Mouse (Mus musculus): ENCODE measurements around the gene Mybpc1. TPM values are rescaled to one million over a fixed set of nuclear protein-coding genes. Genes with fewer than 3 reads are reported as not detected.

The Mybpc1 gene
- polyA plus RNA-seq, 2 experiments = 0.10 TPM; not detected in 1

- 48% methylated on average over 3 of the region's 3 CpGs for WGBS (ENCODE audit: insufficient replicate concordance)
- no peak for DNase-seq (ENCODE audit: low read depth in 3 of 3, low spot score in 3 of 3)
Observed at GRCm38 (mm10) chr10:88626176-88626575, 21.2 kb upstream of the Mybpc1 start.

GRCm38 (mm10) chr10:88624300-88624699 lies 19.3 kb upstream of the Mybpc1 start:
- no peaks in the 10 kb centered on the region for H3K4me1 ChIP-seq (replicated peaks; ENCODE audit: control insufficient read depth in 2 of 2, insufficient read depth in 2 of 2, low read length in 1 of 2)
- TF ChIP-seq EP300 (IDR thresholded peaks at IDR 0.05; ENCODE audit: low read depth) (no peak), CTCF (IDR thresholded peaks at IDR 0.05; ENCODE audit: low read depth) (no peak)
- H3K9ac ChIP-seq (replicated peaks) = no peak overlapping the region
- no peak for ATAC-seq (ENCODE audit: insufficient read depth)
- no peak overlapping the region for H3K4me2 ChIP-seq (ENCODE audit: low read depth)
- H3K27ac ChIP-seq = no peak overlapping the region
- DNase-seq (ENCODE audit: low read depth in 3 of 3, low spot score in 3 of 3) = no peak
- H3K9me3 ChIP-seq (ENCODE audit: control insufficient read depth, low read length) = no peaks in the 10 kb centered on the region
- 66% methylated on average over 11 of the region's 11 CpGs for WGBS (ENCODE audit: insufficient replicate concordance)
- no peaks in the 10 kb centered on the region for H3K36me3 ChIP-seq (replicated peaks; ENCODE audit: control insufficient read depth, insufficient read depth, low read depth)
- no peak overlapping the region for H3K4me3 ChIP-seq (ENCODE audit: insufficient read depth in 1 of 2, low read depth in 2 of 2, low read length in 2 of 2)
- H3K27me3 ChIP-seq (ENCODE audit: control insufficient read depth, insufficient read depth, low read length) = no peaks in the 10 kb centered on the region

More at GRCm38 (mm10) chr10:88626176-88626575, 21.2 kb upstream of the Mybpc1 start:
- TF ChIP-seq EP300 (IDR thresholded peaks at IDR 0.05; ENCODE audit: low read depth) = no peak
- no peak for TF ChIP-seq CTCF (IDR thresholded peaks at IDR 0.05; ENCODE audit: low read depth)
- H3K9me3 ChIP-seq (ENCODE audit: control insufficient read depth, low read length) = no peaks in the 10 kb centered on the region
- ATAC-seq (ENCODE audit: insufficient read depth) = no peak
- no peak overlapping the region for H3K4me2 ChIP-seq (ENCODE audit: low read depth)
- no peaks in the 10 kb centered on the region for H3K4me1 ChIP-seq (replicated peaks; ENCODE audit: control insufficient read depth in 2 of 2, insufficient read depth in 2 of 2, low read length in 1 of 2)
- H3K9ac ChIP-seq (replicated peaks) = no peak overlapping the region
- H3K36me3 ChIP-seq (replicated peaks; ENCODE audit: control insufficient read depth, insufficient read depth, low read depth) = no peaks in the 10 kb centered on the region
- no peak overlapping the region for H3K27ac ChIP-seq
- no peak overlapping the region for H3K4me3 ChIP-seq (ENCODE audit: insufficient read depth in 1 of 2, low read depth in 2 of 2, low read length in 2 of 2)
- no peaks in the 10 kb centered on the region for H3K27me3 ChIP-seq (ENCODE audit: control insufficient read depth, insufficient read depth, low read length)

GRCm38 (mm10) chr10:88622624-88623023 lies 17.7 kb upstream of the Mybpc1 start:
- Histone ChIP-seq H3K27me3 (ENCODE audit: control insufficient read depth, insufficient read depth, low read length) (no peaks in the 10 kb centered on the region), H3K4me1 (replicated peaks; ENCODE audit: control insufficient read depth in 2 of 2, insufficient read depth in 2 of 2, low read length in 1 of 2) (no peaks in the 10 kb centered on the region), H3K36me3 (replicated peaks; ENCODE audit: control insufficient read depth, insufficient read depth, low read depth) (no peaks in the 10 kb centered on the region), H3K9me3 (ENCODE audit: control insufficient read depth, low read length) (no peaks in the 10 kb centered on the region), H3K4me2 (ENCODE audit: low read depth) (no peak overlapping the region), H3K27ac (no peak overlapping the region), H3K4me3 (ENCODE audit: insufficient read depth in 1 of 2, low read depth in 2 of 2, low read length in 2 of 2) (no peak overlapping the region), H3K9ac (replicated peaks) (no peak overlapping the region)
- TF ChIP-seq EP300 (IDR thresholded peaks at IDR 0.05; ENCODE audit: low read depth) = no peak
- no peak for TF ChIP-seq CTCF (IDR thresholded peaks at IDR 0.05; ENCODE audit: low read depth)
- 68% methylated on average over 16 of the region's 16 CpGs for WGBS (ENCODE audit: insufficient replicate concordance)
- ATAC-seq (ENCODE audit: insufficient read depth) (no peak), DNase-seq (ENCODE audit: low read depth in 3 of 3, low spot score in 3 of 3) (no peak)

GRCm38 (mm10) chr10:88620809-88621208 lies 15.9 kb upstream of the Mybpc1 start:
- no peaks in the 10 kb centered on the region for H3K27me3 ChIP-seq (ENCODE audit: control insufficient read depth, insufficient read depth, low read length)
- TF ChIP-seq EP300 (IDR thresholded peaks at IDR 0.05; ENCODE audit: low read depth) (no peak), CTCF (IDR thresholded peaks at IDR 0.05; ENCODE audit: low read depth) (no peak)
- no peaks in the 10 kb centered on the region for H3K4me1 ChIP-seq (replicated peaks; ENCODE audit: control insufficient read depth in 2 of 2, insufficient read depth in 2 of 2, low read length in 1 of 2)
- no peak for DNase-seq (ENCODE audit: low read depth in 3 of 3, low spot score in 3 of 3)
- H3K4me3 ChIP-seq (ENCODE audit: insufficient read depth in 1 of 2, low read depth in 2 of 2, low read length in 2 of 2) = no peak overlapping the region
- H3K9ac ChIP-seq (replicated peaks) = no peak overlapping the region
- H3K36me3 ChIP-seq (replicated peaks; ENCODE audit: control insufficient read depth, insufficient read depth, low read depth) = no peaks in the 10 kb centered on the region
- no peak overlapping the region for H3K27ac ChIP-seq
- 64% methylated on average over 3 of the region's 3 CpGs for WGBS (ENCODE audit: insufficient replicate concordance)
- H3K9me3 ChIP-seq (ENCODE audit: control insufficient read depth, low read length) = no peaks in the 10 kb centered on the region
- no peak overlapping the region for H3K4me2 ChIP-seq (ENCODE audit: low read depth)
- ATAC-seq (ENCODE audit: insufficient read depth) = no peak

GRCm38 (mm10) chr10:88613051-88613450 lies 8.1 kb upstream of the Mybpc1 start:
- Histone ChIP-seq H3K27ac (no peak overlapping the region), H3K27me3 (ENCODE audit: control insufficient read depth, insufficient read depth, low read length) (no peaks in the 10 kb centered on the region), H3K4me2 (ENCODE audit: low read depth) (no peak overlapping the region), H3K9me3 (ENCODE audit: control insufficient read depth, low read length) (no peaks in the 10 kb centered on the region), H3K4me3 (ENCODE audit: insufficient read depth in 1 of 2, low read depth in 2 of 2, low read length in 2 of 2) (no peak overlapping the region), H3K9ac (replicated peaks) (no peak overlapping the region), H3K4me1 (replicated peaks; ENCODE audit: control insufficient read depth in 2 of 2, insufficient read depth in 2 of 2, low read length in 1 of 2) (no peaks in the 10 kb centered on the region), H3K36me3 (replicated peaks; ENCODE audit: control insufficient read depth, insufficient read depth, low read depth) (no peaks in the 10 kb centered on the region)
- ATAC-seq (ENCODE audit: insufficient read depth) = no peak
- DNase-seq (ENCODE audit: low read depth in 3 of 3, low spot score in 3 of 3) = no peak
- WGBS (ENCODE audit: insufficient replicate concordance) = 69% methylated on average over 11 of the region's 11 CpGs
- TF ChIP-seq EP300 (IDR thresholded peaks at IDR 0.05; ENCODE audit: low read depth) (no peak), CTCF (IDR thresholded peaks at IDR 0.05; ENCODE audit: low read depth) (no peak)

Data from liver, embryonic 14.5 days (tissue).